19 mouse cellular contexts compared by ENCODE assay signal in genomic region chr1:122055146-122055545, GRCm38 (mm10).
DNase-seq lines count a peak whose midpoint lies in the region; ATAC-seq lines count a peak whose summit lies in the region.
"Had no signal": no experiment of that assay in that cellular context is flagged by ENCODE, and none has a peak within 500 bp of the region (broad histone marks: within the 10 kb centered on the region; RNA-seq: fewer than 3 reads in every experiment).

No protein-coding gene starts in this region.

- 70% methylated on average over 1 of the region's 1 CpGs for WGBS in neural tube, embryonic 15.5 days

- no peaks in the 10 kb centered on the region for H3K27me3 ChIP-seq in neural tube, embryonic 15.5 days (replicated peaks)
- H3K27me3 ChIP-seq: forebrain, embryonic 13.5 days; heart, embryonic 13.5 days; limb, embryonic 12.5 days; liver, embryonic 15.5 days; midbrain, embryonic 13.5 days had no signal

- DNase-seq in cerebellum, postnatal 14 days = peak; percentile 16 to 21
- DNase-seq in kidney, postnatal 4 days = peak; percentile 2
- DNase-seq in kidney, adult 8-10 months = no peak
- peak; percentile 10 for DNase-seq in testis, postnatal 14 days (ENCODE audit: low spot score)
- no peak for DNase-seq in testis, postnatal 10 days (ENCODE audit: low spot score)
- DNase-seq in left cerebral cortex, postnatal 10 days (ENCODE audit: extremely low spot score in 1 of 2, low spot score in 2 of 2) = no peak
- DNase-seq: adrenal gland, postnatal 10 days; cerebellum, postnatal 25 days; kidney, postnatal 36 days; layer of hippocampus, postnatal 36 days had no signal

- no peak overlapping the region for H3K4me3 ChIP-seq in neural tube, embryonic 15.5 days (replicated peaks)
- H3K4me3 ChIP-seq: forebrain, embryonic 13.5 days; heart, embryonic 13.5 days; hindbrain, embryonic 10.5 days; limb, embryonic 12.5 days; liver, embryonic 15.5 days; midbrain, embryonic 13.5 days had no signal

- no peaks in the 10 kb centered on the region for H3K9me3 ChIP-seq in neural tube, embryonic 15.5 days (replicated peaks)
- H3K9me3 ChIP-seq: forebrain, embryonic 13.5 days; heart, embryonic 13.5 days; hindbrain, embryonic 10.5 days; limb, embryonic 12.5 days; liver, embryonic 15.5 days; midbrain, embryonic 13.5 days had no signal

- intact Hi-C loops in left cerebral cortex, postnatal 10 days (cut with DNase I) = no loop called here

- no peak overlapping the region for H3K9ac ChIP-seq in neural tube, embryonic 15.5 days (replicated peaks)
- H3K9ac ChIP-seq: forebrain, embryonic 13.5 days; heart, embryonic 13.5 days; limb, embryonic 12.5 days; liver, embryonic 15.5 days; midbrain, embryonic 13.5 days had no signal

- H3K27ac ChIP-seq in neural tube, embryonic 15.5 days (replicated peaks) = no peak overlapping the region
- H3K27ac ChIP-seq: forebrain, embryonic 13.5 days; heart, embryonic 13.5 days; hindbrain, embryonic 10.5 days; limb, embryonic 12.5 days; liver, embryonic 15.5 days; macrophage; midbrain, embryonic 13.5 days had no signal

- H3K4me2 ChIP-seq in neural tube, embryonic 15.5 days = no peak overlapping the region
- H3K4me2 ChIP-seq: forebrain, embryonic 13.5 days; heart, embryonic 13.5 days; limb, embryonic 12.5 days; liver, embryonic 15.5 days; midbrain, embryonic 13.5 days had no signal

- no peak for ATAC-seq in cerebellum, adult (ENCODE audit: insufficient number of reproducible peaks, low FRiP score, low TSS enrichment)
- ATAC-seq in neural tube, embryonic 15.5 days (ENCODE audit: low FRiP score) = no peak
- ATAC-seq: forebrain, embryonic 13.5 days; midbrain, embryonic 13.5 days had no signal

- no peaks in the 10 kb centered on the region for H3K4me1 ChIP-seq in neural tube, embryonic 15.5 days
- H3K4me1 ChIP-seq: forebrain, embryonic 13.5 days; heart, embryonic 13.5 days; hindbrain, embryonic 10.5 days; limb, embryonic 12.5 days; liver, embryonic 15.5 days; midbrain, embryonic 13.5 days had no signal

- no peaks in the 10 kb centered on the region for H3K36me3 ChIP-seq in neural tube, embryonic 15.5 days
- H3K36me3 ChIP-seq: heart, embryonic 13.5 days; hindbrain, embryonic 10.5 days; limb, embryonic 12.5 days; liver, embryonic 15.5 days; midbrain, embryonic 13.5 days had no signal

Comparison
In these comparisons a context has a peak if more than half of its experiments do, and no peak if none do; other contexts are left out.
1. DNase-seq: peak in cerebellum, postnatal 14 days (2 of 2), kidney, postnatal 4 days (2 of 2) and testis, postnatal 14 days (single experiment); none in kidney, adult 8-10 months (0 of 2), testis, postnatal 10 days (single experiment) and left cerebral cortex, postnatal 10 days (0 of 2).